Mouse (Mus musculus): Measurements from ENCODE around the gene Ankfn1. TPM values are rescaled to one million over a fixed set of nuclear protein-coding genes. Genes with fewer than 3 reads are reported as not detected.

Gene Ankfn1
- not detected in 2 replicates for polyA plus RNA-seq (2012; rRNA removed; ENCODE audit: low replicate concordance)

GRCm38 (mm10) chr11:89777431-89777830, at the start of gene Ankfn1:
Gene Ankfn1, minus strand, starts transcription at chr11:89777653.

Other genes with a start within 250 kb of the Ankfn1 start
- gene Pctp, start 225.2 kb upstream of the Ankfn1 start, polyA plus RNA-seq (2012; rRNA removed; ENCODE audit: low replicate concordance): 1.8 and 1.9 TPM in 2 replicates

All from duodenum, adult 2 months (tissue).